Mouse (Mus musculus) layer of hippocampus, postnatal 10 days (tissue): ENCODE measurements around the gene Car3. TPM values are rescaled to one million over a fixed set of nuclear protein-coding genes. Genes with fewer than 3 reads are reported as not detected.

Experiments used
- DNase-seq, 2 experiments: peaks; one replicate each; pipeline ENCODE4 v3.0.0; 2021; ENCODE audit warnings: low spot score in 2 of 2
- total RNA-seq, 2 experiments: library from RNA; stranded (reverse); gene quantifications; 2 replicates each; pipeline ENCODE4 v1.2.3; 2021

The Car3 gene
- total RNA-seq, 2 experiments from 2014 or later = 1.1 to 1.3 TPM

- DNase-seq = no peak
These were observed 40.9 kb downstream of the Car3 start for GRCm38 (mm10) chr3:14904165-14904564.

- DNase-seq = no peak
These were observed 44.0 kb downstream of the Car3 start for GRCm38 (mm10) chr3:14907271-14907670.

GRCm38 (mm10) chr3:14911992-14912582 lies 48.8 kb downstream of the Car3 start:
- DNase-seq = no peak

- no peak for DNase-seq
These were observed 50.5 kb downstream of the Car3 start for GRCm38 (mm10) chr3:14913774-14914173.

GRCm38 (mm10) chr3:14915355-14915754 lies 52.0 kb downstream of the Car3 start:
- DNase-seq = no peak

- no peak for DNase-seq
These were observed 53.9 kb downstream of the Car3 start for GRCm38 (mm10) chr3:14917261-14917660.

Other genes with a start within 250 kb of the Car3 start
- gene Car13, start 221.8 kb upstream of the Car3 start, total RNA-seq = under 1 TPM; 0.41 to 0.80 TPM
- not detected for gene Car1, start 55.1 kb upstream of the Car3 start, total RNA-seq
- gene Car2, start 22.8 kb downstream of the Car3 start, total RNA-seq = 10 to 100 TPM; 62.4 to 64.3 TPM